Mouse (Mus musculus) forebrain, embryonic 15.5 days (tissue): ENCODE measurements around the gene Thy1. TPM values are rescaled to one million over a fixed set of nuclear protein-coding genes. Genes with fewer than 3 reads are reported as not detected.

Experiments
- ATAC-seq: fragments of 200-750 bp; cut with Nextera tagmentation; replicated peaks from 2 replicates; pipeline ENCODE4 v1.8.0; 2017; ENCODE audit warnings: mild to moderate bottlenecking, moderate TSS enrichment, moderate library complexity
- H3K27ac ChIP-seq: fragments of 300-500 bp; sonication (generic); replicated peaks from 2 replicates; pipeline ENCODE4 v1.5.1; 2015; ENCODE audit warnings: mild to moderate bottlenecking, inconsistent platforms
- H3K27me3 ChIP-seq: fragments of 300-500 bp; sonication (generic); 2 replicates; pipeline ENCODE4 v1.6.1; 2015; ENCODE audit warnings: inconsistent platforms
- H3K36me3 ChIP-seq: fragments of 300-500 bp; sonication (generic); 2 replicates; pipeline ENCODE4 v1.6.1; 2015; ENCODE audit warnings: mild to moderate bottlenecking, inconsistent platforms
- H3K4me1 ChIP-seq: fragments of 300-500 bp; sonication (generic); 2 replicates; pipeline ENCODE4 v1.6.1; 2015; ENCODE audit warnings: inconsistent platforms
- H3K4me2 ChIP-seq: fragments of 300-500 bp; sonication (generic); replicated peaks from 2 replicates; pipeline ENCODE4 v1.6.1; 2015; ENCODE audit warnings: mild to moderate bottlenecking, inconsistent platforms
- H3K4me3 ChIP-seq: fragments of 300-500 bp; sonication (generic); 2 replicates; pipeline ENCODE4 v1.5.1; 2015; ENCODE audit warnings: mild to moderate bottlenecking, inconsistent platforms
- H3K9ac ChIP-seq: fragments of 300-500 bp; sonication (generic); replicated peaks from 2 replicates; pipeline ENCODE4 v1.6.1; 2015; ENCODE audit warnings: mild to moderate bottlenecking, inconsistent platforms
- H3K9me3 ChIP-seq: fragments of 300-500 bp; sonication (generic); 2 replicates; pipeline ENCODE4 v1.6.1; 2016; ENCODE audit warnings: inconsistent platforms
- WGBS: fragments of 180-500 bp; shearing (Covaris S2); methylation state at CpG from one replicate; pipeline ENCODE4 v1.1.7; 2015; ENCODE audit warnings: mixed read lengths; 5-methylcytosine and 5-hydroxymethylcytosine counted together
- polyA plus RNA-seq: library from polyadenylated mRNA; unstranded; fragments of >200 nt; fragmentation: Nextera tagmentation; extraction: Ambion mirVana; gene quantifications from 2 replicates; pipeline ENCODE4 v1.2.1, GENCODE M21; 2015

Gene Thy1
- polyA plus RNA-seq, 1 experiment from 2014 or later: 3.7 TPM

DNA sequence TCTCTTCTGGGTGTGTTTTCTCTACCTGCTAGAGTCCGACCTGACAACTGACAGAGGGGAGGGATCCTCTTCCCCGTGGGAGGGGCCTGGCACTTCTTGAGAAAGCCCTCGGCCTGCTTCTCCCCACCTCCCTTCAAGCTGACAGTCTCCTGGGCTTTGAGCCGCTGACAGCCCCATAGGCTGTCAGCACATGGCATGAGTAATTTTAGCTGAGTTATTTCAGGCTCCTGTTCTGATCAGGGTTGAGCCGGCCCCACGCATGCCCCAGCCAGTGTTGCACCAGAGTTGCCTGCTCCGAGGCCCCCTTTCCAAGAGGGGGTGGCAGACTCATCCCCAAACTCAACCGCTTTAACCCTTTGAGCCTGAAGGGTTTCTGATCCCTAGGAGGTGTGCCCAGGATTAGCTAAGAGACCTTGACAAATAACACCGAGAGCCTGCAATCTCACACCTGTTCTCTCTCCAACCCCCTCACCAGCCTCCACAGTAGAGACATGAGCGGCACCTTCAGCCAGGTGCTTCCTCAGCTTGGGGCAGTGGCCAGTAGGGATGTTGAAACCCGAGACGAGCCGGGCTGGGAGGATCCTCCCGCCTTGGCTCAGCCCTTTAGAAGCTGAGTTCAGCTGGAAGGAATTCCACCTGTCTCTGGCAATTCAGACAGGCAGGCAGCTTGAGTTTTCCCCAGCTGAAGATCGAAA lies 44.7 kb downstream of the Thy1 start:
- no peak overlapping the region for H3K9ac ChIP-seq
- ATAC-seq: no peak

DNA sequence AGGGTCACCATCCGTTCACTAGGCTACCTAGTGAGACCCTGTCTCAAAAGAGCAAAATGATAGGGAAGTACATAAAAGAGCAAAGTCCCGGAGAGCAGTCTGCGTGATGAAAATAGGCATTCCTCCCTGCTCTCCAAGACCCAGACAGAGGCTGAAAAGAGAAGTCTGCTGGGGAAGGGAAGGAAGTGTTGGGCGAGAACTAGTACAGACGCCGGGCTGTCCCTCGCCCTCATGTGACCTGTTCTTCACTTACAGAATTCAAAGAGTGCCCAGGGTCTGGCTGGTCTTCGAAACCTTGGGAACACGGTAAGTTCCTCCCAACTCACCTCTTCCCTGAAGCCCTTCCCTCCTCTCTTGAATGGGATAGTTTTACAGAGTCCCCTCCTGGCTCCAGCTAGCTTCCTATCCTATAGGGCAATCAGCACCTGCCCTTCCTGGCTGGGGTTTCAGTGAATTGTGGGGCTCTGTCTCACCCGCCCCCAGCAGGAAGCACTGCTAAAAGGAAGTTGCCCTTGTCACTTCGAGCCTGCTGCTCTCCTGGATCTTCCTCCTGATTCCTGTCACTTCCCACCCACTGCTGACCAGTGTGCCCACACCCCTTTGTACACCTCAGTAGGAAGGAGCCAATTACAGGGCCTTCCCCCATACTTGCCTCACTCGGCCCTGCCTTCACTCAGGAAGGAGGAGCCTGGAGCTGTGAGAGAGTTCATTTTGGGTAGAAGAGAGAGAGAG lies 45.9 kb downstream of the Thy1 start:
- Histone ChIP-seq H3K36me3 (no peaks in the 10 kb centered on the region), H3K4me3 (no peak overlapping the region), H3K4me1 (peaks cover 23% of the 10 kb centered on the region), H3K27me3 (peaks cover 9% of the 10 kb centered on the region; the same call in 1 of the 2 replicates), H3K4me2 (no peak overlapping the region), H3K9me3 (no peaks in the 10 kb centered on the region), H3K9ac (no peak overlapping the region), H3K27ac (no peak overlapping the region)
- ATAC-seq: no peak
- 69% methylated on average over 12 of the region's 12 CpGs for WGBS

More for the DNA sequence above, 44.7 kb downstream of the Thy1 start:
- H3K9me3 ChIP-seq: no peaks in the 10 kb centered on the region
- H3K27me3 ChIP-seq: peaks cover 11% of the 10 kb centered on the region; the same call in 1 of the 2 replicates
- WGBS: 12% methylated on average over 15 of the region's 15 CpGs
- peaks cover 29% of the 10 kb centered on the region for H3K4me1 ChIP-seq
- H3K4me3 ChIP-seq: no peak overlapping the region
- no peak overlapping the region for H3K27ac ChIP-seq
- H3K4me2 ChIP-seq: no peak overlapping the region
- no peaks in the 10 kb centered on the region for H3K36me3 ChIP-seq

DNA sequence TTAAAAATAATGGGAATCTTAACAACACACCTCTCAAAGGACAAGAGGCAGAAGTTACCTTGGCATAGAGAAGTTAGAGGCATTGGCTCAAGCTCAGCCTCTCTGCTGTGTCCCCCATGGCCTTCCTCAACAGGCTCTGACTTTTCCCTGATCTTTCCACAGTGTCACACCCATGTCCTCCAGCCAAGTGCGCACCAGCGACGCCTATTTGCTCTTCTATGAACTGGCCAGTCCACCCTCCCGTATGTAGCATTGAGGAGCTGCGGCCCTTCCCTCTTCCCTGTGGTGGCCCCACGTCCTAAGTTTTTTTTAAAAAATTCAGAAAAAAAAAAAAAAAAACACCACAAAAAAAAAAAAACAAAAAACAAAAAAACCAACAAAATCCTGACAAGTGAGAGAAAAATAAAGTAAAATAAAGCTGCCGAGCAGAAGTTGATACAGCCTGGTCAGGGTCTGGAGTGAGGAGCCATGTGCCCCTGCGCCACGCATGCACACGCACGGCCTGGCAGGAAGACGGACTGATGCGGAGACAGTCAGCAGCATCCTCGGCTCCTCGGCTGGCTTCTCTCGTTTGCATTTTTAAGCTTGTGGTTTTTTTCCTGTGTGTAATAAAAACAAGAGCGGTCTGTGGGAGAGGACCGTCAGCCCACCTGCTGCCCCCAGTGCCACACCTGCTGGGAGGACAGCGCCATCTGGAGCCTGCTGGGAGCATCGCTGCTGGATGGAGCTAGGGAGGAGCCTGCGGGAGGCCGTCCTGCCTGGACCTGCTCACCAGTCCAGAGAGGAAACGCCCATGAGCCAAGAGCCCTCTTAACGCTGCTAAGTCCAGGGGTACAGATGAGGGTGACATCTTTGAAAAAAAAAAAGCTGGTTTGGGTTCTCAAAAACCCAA lies 50.7 kb downstream of the Thy1 start:
- H3K36me3 ChIP-seq: no peaks in the 10 kb centered on the region
- peak; percentile 55; the same call in 1 of the 2 replicates for ATAC-seq
- 0 out of 2 replicates have a peak overlapping the region, but pooled peaks have one; percentile 14 for H3K9ac ChIP-seq
- peaks cover 17% of the 10 kb centered on the region for H3K4me1 ChIP-seq
- H3K9me3 ChIP-seq: no peaks in the 10 kb centered on the region
- WGBS: 32% methylated on average over 24 of the region's 24 CpGs
- peak overlapping the region; percentile 16; the same call in 1 of the 2 replicates for H3K4me3 ChIP-seq
- peak overlapping the region; percentile 41 for H3K4me2 ChIP-seq
- no peaks in the 10 kb centered on the region for H3K27me3 ChIP-seq
- no peak overlapping the region for H3K27ac ChIP-seq

DNA sequence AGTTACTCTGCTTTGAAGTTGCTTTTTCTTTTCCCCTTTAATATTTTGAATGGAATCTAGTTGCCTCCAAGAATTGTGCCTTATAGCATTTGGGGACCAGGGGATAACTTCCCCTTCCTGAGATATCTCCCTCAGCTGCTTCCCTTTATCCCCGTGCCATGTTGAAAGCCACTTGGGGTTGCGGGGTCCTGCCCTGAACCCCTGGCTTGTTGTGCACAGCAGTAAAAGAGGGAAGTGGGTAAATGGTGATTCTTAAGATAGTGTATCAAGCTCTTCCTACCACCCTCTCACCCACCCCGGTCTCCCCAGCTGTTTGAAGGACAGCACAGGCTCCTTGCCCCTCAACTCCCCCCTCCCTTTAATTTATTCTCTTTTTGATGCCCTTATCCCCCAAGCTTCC lies 51.6 kb downstream of the Thy1 start:
- Histone ChIP-seq H3K36me3 (no peaks in the 10 kb centered on the region), H3K9ac (no peak overlapping the region), H3K9me3 (no peaks in the 10 kb centered on the region), H3K4me1 (peaks cover 17% of the 10 kb centered on the region), H3K27ac (no peak overlapping the region), H3K4me3 (no peak overlapping the region), H3K27me3 (no peaks in the 10 kb centered on the region), H3K4me2 (no peak overlapping the region)
- WGBS: 86% methylated on average over 3 of the region's 3 CpGs
- no peak for ATAC-seq

DNA sequence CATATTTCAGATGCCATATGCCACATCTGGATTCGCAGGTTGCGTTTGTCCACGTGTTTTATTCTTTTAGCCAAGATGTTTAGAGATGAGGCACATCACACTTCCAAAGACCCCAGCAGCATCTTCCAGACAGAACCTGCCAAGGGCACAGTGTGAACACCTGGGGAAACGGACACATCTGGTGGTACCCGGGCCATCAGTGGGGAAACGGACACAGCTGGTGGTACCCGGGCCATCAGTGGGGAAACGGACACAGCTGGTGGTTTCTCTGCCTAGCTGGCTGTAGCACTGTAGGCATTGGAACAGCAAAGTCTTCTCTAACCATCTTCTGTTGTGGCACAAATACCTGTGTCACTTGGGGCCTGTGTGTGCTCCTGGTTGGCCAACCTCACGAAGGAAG lies 52.6 kb downstream of the Thy1 start:
- Histone ChIP-seq H3K27me3 (no peaks in the 10 kb centered on the region), H3K9ac (no peak overlapping the region), H3K4me1 (peaks cover 17% of the 10 kb centered on the region), H3K9me3 (no peaks in the 10 kb centered on the region), H3K4me2 (no peak overlapping the region), H3K4me3 (no peak overlapping the region), H3K36me3 (no peaks in the 10 kb centered on the region), H3K27ac (no peak overlapping the region)
- no peak for ATAC-seq
- WGBS: 91% methylated on average over 9 of the region's 9 CpGs

DNA sequence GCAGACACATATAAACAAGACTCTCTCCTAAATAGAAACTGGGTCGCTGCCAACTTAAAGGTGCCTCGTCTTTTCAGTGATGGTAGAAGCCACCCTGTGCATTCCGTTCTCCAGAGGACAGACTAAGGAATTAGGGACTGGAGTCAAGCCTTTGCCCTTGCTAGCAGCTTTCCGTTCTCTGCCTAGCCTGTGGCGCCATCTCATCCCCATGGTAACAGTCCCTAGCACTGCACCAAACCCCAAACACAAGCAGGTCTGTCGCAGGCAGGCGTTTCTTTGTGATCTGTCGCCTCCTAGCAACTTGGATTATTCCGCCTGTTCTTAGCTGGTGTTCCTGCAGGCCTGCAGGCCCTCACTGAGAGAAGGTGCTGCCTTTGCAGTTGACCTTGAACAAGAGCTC lies 53.4 kb downstream of the Thy1 start:
- 12% methylated on average over 9 of the region's 9 CpGs for WGBS
- no peaks in the 10 kb centered on the region for H3K27me3 ChIP-seq
- peak; percentile 69; the same call in 1 of the 2 replicates for ATAC-seq
- peaks cover 17% of the 10 kb centered on the region for H3K4me1 ChIP-seq
- no peaks in the 10 kb centered on the region for H3K9me3 ChIP-seq
- no peak overlapping the region for H3K4me3 ChIP-seq
- no peak overlapping the region for H3K4me2 ChIP-seq
- H3K27ac ChIP-seq: peak overlapping the region; percentile 53
- no peaks in the 10 kb centered on the region for H3K36me3 ChIP-seq
- no peak overlapping the region for H3K9ac ChIP-seq

Other genes starting within 250 kb of the Thy1 start
- 9.0 and 10.0 TPM in 2 replicates for gene Usp2, start 23.6 kb downstream of the Thy1 start, polyA plus RNA-seq
- 0.18 and 0.23 TPM in 2 replicates for gene Mfrp, start 58.3 kb downstream of the Thy1 start, polyA plus RNA-seq
- gene C1qtnf5, start 63.9 kb downstream of the Thy1 start, polyA plus RNA-seq: 2.2 and 3.6 TPM in 2 replicates
- 0.17 and 0.18 TPM in 2 replicates for gene Gm49380, start 70.1 kb downstream of the Thy1 start, polyA plus RNA-seq
- 39.9 and 40.1 TPM in 2 replicates for gene Rnf26, start 70.1 kb downstream of the Thy1 start, polyA plus RNA-seq
- gene Mcam, start 91.1 kb downstream of the Thy1 start, polyA plus RNA-seq: 11.3 and 13.1 TPM in 2 replicates
- gene Cbl, start 190.7 kb downstream of the Thy1 start, polyA plus RNA-seq: 25.7 and 26.4 TPM in 2 replicates
- 0.32 TPM in 1 of 2 replicates, not detected in the other for gene Ccdc153, start 197.3 kb downstream of the Thy1 start, polyA plus RNA-seq
- 0.59 and 0.61 TPM in 2 replicates for gene Pdzd3, start 208.1 kb downstream of the Thy1 start, polyA plus RNA-seq
- gene Nlrx1, start 225.2 kb downstream of the Thy1 start, polyA plus RNA-seq: 4.5 and 5.2 TPM in 2 replicates
- 14.2 and 15.6 TPM in 2 replicates for gene Abcg4, start 245.2 kb downstream of the Thy1 start, polyA plus RNA-seq